In the genomic region with DNA sequence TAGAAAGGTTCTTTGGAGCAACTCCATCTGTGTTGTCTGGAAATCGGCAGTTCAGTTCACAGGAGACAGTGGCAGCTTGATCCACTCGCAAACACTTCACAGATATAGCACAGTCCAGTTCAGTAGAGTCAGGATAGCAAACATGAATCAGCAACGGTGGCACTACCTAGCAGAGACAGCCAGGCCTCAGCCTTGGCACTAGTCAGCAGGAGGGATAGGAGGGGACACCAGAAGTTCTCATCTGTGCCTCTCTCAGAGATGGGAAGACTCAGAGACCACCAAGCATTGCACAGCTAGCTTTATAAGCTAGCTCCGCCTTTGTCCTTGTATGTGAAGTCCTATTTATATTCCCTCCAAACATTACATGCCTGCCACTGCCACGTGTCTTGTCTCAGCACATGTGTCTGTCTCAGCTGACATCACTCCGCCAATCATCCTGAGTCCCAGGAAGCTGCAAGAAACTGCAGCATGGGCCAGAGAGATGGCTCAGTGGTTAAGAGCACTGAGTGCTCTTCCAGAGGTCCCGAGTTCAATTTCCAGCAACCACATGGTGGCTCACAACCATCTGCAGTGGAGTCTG, we compare ENCODE assay signal across 8 mouse cellular contexts. TPM values are rescaled to one million over a fixed set of nuclear protein-coding genes. Genes with fewer than 3 reads are reported as not detected.
DNase-seq lines count a peak whose midpoint lies in the region; ATAC-seq and TF ChIP-seq lines count a peak whose summit lies in the region.

No protein-coding gene starts in this region.

- peaks cover 11% of the 10 kb centered on the region for H3K4me1 ChIP-seq in kidney, embryonic 15.5 days
- H3K4me1 ChIP-seq in embryonic facial prominence, embryonic 15.5 days = peaks cover 21% of the 10 kb centered on the region; the same call in 1 of the 2 replicates
- peaks cover 5% of the 10 kb centered on the region; the same call in 1 of the 2 replicates for H3K4me1 ChIP-seq in intestine, postnatal 0 days (replicated peaks; ENCODE audit: control insufficient read depth, insufficient read depth, low read length)
- peaks cover 31% of the 10 kb centered on the region for H3K4me1 ChIP-seq in neural tube, embryonic 13.5 days (replicated peaks)

- H3K4me3 ChIP-seq in kidney, embryonic 15.5 days (replicated peaks) = peak overlapping the region; percentile 37
- peak overlapping the region; percentile 24 for H3K4me3 ChIP-seq in embryonic facial prominence, embryonic 15.5 days (replicated peaks)
- H3K4me3 ChIP-seq in intestine, postnatal 0 days (ENCODE audit: low read depth, low read length) = no peak overlapping the region
- peak overlapping the region; percentile 29 for H3K4me3 ChIP-seq in neural tube, embryonic 13.5 days

- H3K27ac ChIP-seq in kidney, embryonic 15.5 days = peak overlapping the region; percentile 45; the same call in 1 of the 2 replicates
- H3K27ac ChIP-seq in embryonic facial prominence, embryonic 15.5 days (replicated peaks) = peak overlapping the region; percentile 68; the same call in 1 of the 2 replicates
- 0 out of 2 replicates have a peak overlapping the region, but pooled peaks have one; percentile 46 for H3K27ac ChIP-seq in intestine, postnatal 0 days (ENCODE audit: low read depth, low read length)
- 0 out of 2 replicates have a peak overlapping the region, but pooled peaks have one; percentile 46 for H3K27ac ChIP-seq in neural tube, embryonic 13.5 days (replicated peaks)

- no peak for DNase-seq in kidney, adult 11 months
- no peak for DNase-seq in spleen, postnatal 36 days (ENCODE audit: low spot score in 2 of 2)
- DNase-seq in testis, postnatal 14 days (ENCODE audit: low spot score) = no peak
- DNase-seq in B cell, adult 2 months = no peak

- H3K4me2 ChIP-seq in kidney, embryonic 15.5 days = peak overlapping the region; percentile 51
- peak overlapping the region; percentile 41 for H3K4me2 ChIP-seq in embryonic facial prominence, embryonic 15.5 days (replicated peaks)
- peak overlapping the region; percentile 38; the same call in 1 of the 2 replicates for H3K4me2 ChIP-seq in intestine, postnatal 0 days (replicated peaks; ENCODE audit: low read depth)
- H3K4me2 ChIP-seq in neural tube, embryonic 13.5 days = peak overlapping the region; percentile 50

- H3K27me3 ChIP-seq in kidney, embryonic 15.5 days = peaks cover 21% of the 10 kb centered on the region
- peaks cover 16% of the 10 kb centered on the region for H3K27me3 ChIP-seq in embryonic facial prominence, embryonic 15.5 days
- no peaks in the 10 kb centered on the region for H3K27me3 ChIP-seq in intestine, postnatal 0 days (replicated peaks; ENCODE audit: control insufficient read depth, insufficient read depth, low read length)
- no peaks in the 10 kb centered on the region; the same call in 1 of the 2 replicates for H3K27me3 ChIP-seq in neural tube, embryonic 13.5 days

- no peaks in the 10 kb centered on the region for H3K9me3 ChIP-seq in kidney, embryonic 15.5 days (replicated peaks)
- no peaks in the 10 kb centered on the region for H3K9me3 ChIP-seq in embryonic facial prominence, embryonic 15.5 days (replicated peaks)
- H3K9me3 ChIP-seq in intestine, postnatal 0 days (ENCODE audit: control insufficient read depth) = no peaks in the 10 kb centered on the region
- H3K9me3 ChIP-seq in neural tube, embryonic 13.5 days = no peaks in the 10 kb centered on the region

- 0 out of 2 replicates have a peak overlapping the region, but pooled peaks have one; percentile 4 for H3K9ac ChIP-seq in kidney, embryonic 15.5 days
- H3K9ac ChIP-seq in embryonic facial prominence, embryonic 15.5 days = no peak overlapping the region
- H3K9ac ChIP-seq in intestine, postnatal 0 days (ENCODE audit: low read depth, low read length) = no peak overlapping the region
- H3K9ac ChIP-seq in neural tube, embryonic 13.5 days = 0 out of 2 replicates have a peak overlapping the region, but pooled peaks have one; percentile 12

- H3K36me3 ChIP-seq in kidney, embryonic 15.5 days = no peaks in the 10 kb centered on the region
- H3K36me3 ChIP-seq in embryonic facial prominence, embryonic 15.5 days = no peaks in the 10 kb centered on the region
- H3K36me3 ChIP-seq in intestine, postnatal 0 days (ENCODE audit: control insufficient read depth, insufficient read depth) = no peaks in the 10 kb centered on the region
- no peaks in the 10 kb centered on the region for H3K36me3 ChIP-seq in neural tube, embryonic 13.5 days

- 74% methylated on average over 7 of the region's 7 CpGs for WGBS in kidney, embryonic 15.5 days
- 66% methylated on average over 7 of the region's 7 CpGs for WGBS in embryonic facial prominence, embryonic 15.5 days
- 69% methylated on average over 7 of the region's 7 CpGs for WGBS in intestine, postnatal 0 days
- whole genome bisulfite sequencing in neural tube, embryonic 13.5 days = 74% methylated on average over 7 of the region's 7 CpGs

- ATAC-seq in kidney, embryonic 15.5 days (replicated peaks; ENCODE audit: low FRiP score) = no peak
- no peak for ATAC-seq in embryonic facial prominence, embryonic 15.5 days (ENCODE audit: insufficient number of reproducible peaks, low FRiP score, low TSS enrichment, low read depth)
- no peak for ATAC-seq in intestine, postnatal 0 days
- no peak for ATAC-seq in neural tube, embryonic 13.5 days (ENCODE audit: low read depth)

- no peak for TF ChIP-seq CTCF in intestine, postnatal 0 days (IDR thresholded peaks at IDR 0.05; ENCODE audit: low read depth)

RNA-seq across cellular contexts. Expression of a gene that starts 1.9 kb away (rescaled TPM):
- polyA plus RNA-seq in kidney, embryonic 15.5 days (2015; fragmentation: Nextera tagmentation; extraction: Ambion mirVana) = 47.5 and 50.3 TPM in 2 replicates
- 65.2 and 67.0 TPM in 2 replicates for polyA plus RNA-seq in embryonic facial prominence, embryonic 15.5 days (2015; fragmentation: Nextera tagmentation; extraction: Ambion mirVana)
- 65.8 and 71.7 TPM in 2 replicates for polyA plus RNA-seq in intestine, postnatal 0 days (2015; fragmentation: Nextera tagmentation; extraction: Ambion mirVana)
- 84.9 and 94.0 TPM in 2 replicates for polyA plus RNA-seq in neural tube, embryonic 13.5 days (2015; fragmentation: Nextera tagmentation; extraction: Ambion mirVana)

RNA-seq across cellular contexts. Expression of a gene that starts 23.5 kb away (rescaled TPM):
- 365 and 386 TPM in 2 replicates for polyA plus RNA-seq in kidney, embryonic 15.5 days (2015; fragmentation: Nextera tagmentation; extraction: Ambion mirVana)
- 361 and 369 TPM in 2 replicates for polyA plus RNA-seq in embryonic facial prominence, embryonic 15.5 days (2015; fragmentation: Nextera tagmentation; extraction: Ambion mirVana)
- 177 and 178 TPM in 2 replicates for polyA plus RNA-seq in intestine, postnatal 0 days (2015; fragmentation: Nextera tagmentation; extraction: Ambion mirVana)
- polyA plus RNA-seq in neural tube, embryonic 13.5 days (2015; fragmentation: Nextera tagmentation; extraction: Ambion mirVana) = 214 and 216 TPM in 2 replicates

RNA-seq across cellular contexts. Expression of a gene that starts 39.8 kb away (rescaled TPM):
- polyA plus RNA-seq in kidney, embryonic 15.5 days (2015; fragmentation: Nextera tagmentation; extraction: Ambion mirVana) = 21.3 and 22.0 TPM in 2 replicates
- polyA plus RNA-seq in embryonic facial prominence, embryonic 15.5 days (2015; fragmentation: Nextera tagmentation; extraction: Ambion mirVana) = 6.6 and 7.4 TPM in 2 replicates
- polyA plus RNA-seq in intestine, postnatal 0 days (2015; fragmentation: Nextera tagmentation; extraction: Ambion mirVana) = 37.5 and 41.7 TPM in 2 replicates
- 6.4 and 7.1 TPM in 2 replicates for polyA plus RNA-seq in neural tube, embryonic 13.5 days (2015; fragmentation: Nextera tagmentation; extraction: Ambion mirVana)

Comparison
In these comparisons a context has a peak if more than half of its experiments do, and no peak if none do; other contexts are left out.
1. H3K9ac ChIP-seq: peak in kidney, embryonic 15.5 days (single experiment) and neural tube, embryonic 13.5 days (single experiment); none in embryonic facial prominence, embryonic 15.5 days (single experiment) and intestine, postnatal 0 days (single experiment).
2. Peak in every context shown above with its lines, with median percentiles within 50 percentile points of each other: H3K27ac ChIP-seq and H3K4me2 ChIP-seq.